8 mouse cellular contexts compared by ENCODE assay signal in the genomic region with DNA sequence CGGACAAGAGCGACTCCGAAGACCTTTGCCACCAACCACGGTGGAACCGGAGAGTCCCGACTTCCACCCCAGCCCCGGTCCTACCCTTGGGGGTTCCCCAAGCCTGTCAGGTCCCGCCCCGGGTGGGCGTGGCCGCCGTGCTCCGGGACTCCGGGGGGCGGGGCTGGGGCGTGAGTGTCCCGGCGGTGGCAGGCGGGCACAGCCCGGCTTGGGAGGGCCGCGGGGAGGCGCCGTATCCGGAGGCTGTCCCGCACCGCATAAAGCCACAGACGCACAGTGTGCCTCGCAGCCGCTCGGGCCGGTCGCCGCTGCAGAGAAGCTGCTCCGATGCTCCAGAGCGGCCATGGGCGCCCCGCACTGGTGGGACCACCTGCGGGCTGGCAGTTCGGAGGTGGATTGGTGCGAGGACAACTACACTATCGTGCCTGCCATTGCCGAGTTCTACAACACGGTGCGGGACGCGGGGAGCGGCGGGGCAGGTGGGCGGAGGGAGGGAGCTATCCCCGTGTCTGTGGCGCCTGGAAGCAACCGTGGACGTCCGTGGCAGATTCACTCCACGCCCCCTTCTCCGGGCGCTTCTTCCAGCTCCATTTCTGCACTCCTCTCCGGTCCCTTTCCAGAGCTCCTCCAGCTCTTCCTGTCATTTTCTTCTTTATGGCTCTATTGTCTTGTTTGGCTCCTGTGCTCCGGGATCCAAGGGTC. TPM values are rescaled to one million over a fixed set of nuclear protein-coding genes. Genes with fewer than 3 reads are reported as not detected.
A peak's percentile ranks its signal among the peaks of the same experiment; 100 is the strongest.
DNase-seq lines count a peak whose midpoint lies in the region; ATAC-seq lines count a peak whose summit lies in the region.

Gene Acer2, plus strand, starts transcription at position 251 of the 702 bp plus-strand sequence.

- H3K4me2 ChIP-seq in lung, embryonic 15.5 days = peak within 1 kb of the TSS; percentile 99

- no peaks in the 10 kb centered on the region for H3K36me3 ChIP-seq in hindbrain, embryonic 10.5 days
- H3K36me3 ChIP-seq in lung, embryonic 15.5 days = no peaks in the 10 kb centered on the region

- H3K27ac ChIP-seq in hindbrain, embryonic 10.5 days = peak within 1 kb of the TSS; percentile 81
- H3K27ac ChIP-seq in lung, embryonic 15.5 days = 0 out of 2 replicates have a peak within 1 kb of the TSS, but pooled peaks have one; percentile 2

- peaks cover 12% of the 10 kb centered on the region; the same call in 1 of the 2 replicates for H3K4me1 ChIP-seq in hindbrain, embryonic 10.5 days (replicated peaks)
- 0 out of 2 replicates have a peak, but pooled peaks cover 4% of the 10 kb centered on the region for H3K4me1 ChIP-seq in lung, embryonic 15.5 days

- peak; percentile 38 for DNase-seq in MN1 (ENCODE audit: low spot score)
- DNase-seq in cerebellum, adult 9-11 months = peak; percentile 77
- peak; percentile 68 to 81 for DNase-seq in frontal cortex, postnatal 10 days (ENCODE audit: low spot score in 2 of 2)
- peak; percentile 78 for DNase-seq in hindbrain, embryonic 10.5 days (ENCODE audit: low spot score)
- DNase-seq in layer of hippocampus, adult 9-10 months (ENCODE audit: low spot score) = peak; percentile 66
- DNase-seq in testis, postnatal 14 days (ENCODE audit: low spot score) = peak; percentile 83

- peak; percentile 97 for ATAC-seq in lung, embryonic 15.5 days (ENCODE audit: borderline replicate concordance, extremely low read depth, low FRiP score, low TSS enrichment)
- peak; percentile 67 for ATAC-seq in neutrophil, adult 5-6 weeks (ENCODE audit: extremely low read depth, insufficient number of reproducible peaks, low FRiP score, poor library complexity, severe bottlenecking)

- H3K27me3 ChIP-seq in hindbrain, embryonic 10.5 days (ENCODE audit: insufficient read depth, poor library complexity, severe bottlenecking) = peaks cover 40% of the 10 kb centered on the region
- H3K27me3 ChIP-seq in lung, embryonic 15.5 days = 0 out of 2 replicates have a peak, but pooled peaks cover 5% of the 10 kb centered on the region

- no peaks in the 10 kb centered on the region for H3K9me3 ChIP-seq in hindbrain, embryonic 10.5 days
- H3K9me3 ChIP-seq in lung, embryonic 15.5 days = no peaks in the 10 kb centered on the region

- H3K4me3 ChIP-seq in hindbrain, embryonic 10.5 days = peak within 1 kb of the TSS; percentile 74
- peak within 1 kb of the TSS; percentile 78 for H3K4me3 ChIP-seq in lung, embryonic 15.5 days

- peak within 1 kb of the TSS; percentile 68 for H3K9ac ChIP-seq in lung, embryonic 15.5 days

- under 1% methylated on average over 60 of the region's 60 CpGs for WGBS in hindbrain, embryonic 10.5 days
- 0% methylated on average over 60 of the region's 60 CpGs for WGBS in lung, embryonic 15.5 days

RNA-seq across cellular contexts. Expression of gene Acer2, which starts in this region (rescaled TPM):
- polyA plus RNA-seq in hindbrain, embryonic 10.5 days (2016; fragmentation: Nextera tagmentation; extraction: Ambion mirVana) = 9.4 and 11.3 TPM in 2 replicates
- polyA plus RNA-seq in lung, embryonic 15.5 days (2015; fragmentation: Nextera tagmentation; extraction: Ambion mirVana) = 31.0 and 31.8 TPM in 2 replicates
- 1.4 and 1.8 TPM in 2 replicates for total RNA-seq in neutrophil, adult 5-6 weeks (2017)

Comparison
In these comparisons a context has a peak if more than half of its experiments do, and no peak if none do; other contexts are left out.
1. Peak in every context shown above with its lines: DNase-seq, ATAC-seq, H3K4me3 ChIP-seq and H3K27ac ChIP-seq.